Mouse (Mus musculus): ENCODE measurements around the gene Spata45.

DNA sequence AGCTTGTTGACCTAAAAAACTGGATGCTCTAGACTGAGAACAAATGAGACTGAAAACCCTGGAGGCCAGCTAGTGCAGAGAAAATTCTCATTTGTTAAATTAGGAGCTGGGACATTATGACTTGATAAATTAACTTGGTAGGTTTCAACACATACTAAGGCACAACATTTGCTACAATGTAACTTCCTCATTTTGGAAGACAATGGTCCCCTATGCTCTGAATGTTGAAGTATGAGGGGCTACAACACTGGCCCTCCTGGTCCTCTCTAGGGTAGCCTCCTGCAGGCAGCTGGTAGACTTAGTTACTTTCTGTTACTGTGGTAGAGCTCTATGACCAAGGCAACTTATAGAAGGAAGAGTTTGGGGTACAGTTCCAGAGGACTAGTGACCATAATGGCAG, 4.9 kb downstream of the Spata45 start:
- TF ChIP-seq CTCF (conservative IDR thresholded peaks at IDR 0.05 in 1 of 2, IDR thresholded peaks at IDR 0.05 in 1 of 2; ENCODE audit: low read depth in 2 of 2, low read length in 2 of 2) (no peak), MAZ (IDR thresholded peaks at IDR 0.05; ENCODE audit: low read depth, low read length) (no peak), POLR2A (IDR thresholded peaks at IDR 0.05; ENCODE audit: low read depth, low read length) (no peak), SIN3A (IDR thresholded peaks at IDR 0.05; ENCODE audit: low read length) (no peak), TCF12 (IDR thresholded peaks at IDR 0.05; ENCODE audit: low read depth, low read length) (no peak), ZMIZ1 (IDR thresholded peaks at IDR 0.05; ENCODE audit: low read depth, low read length) (no peak), ZNF384 (IDR thresholded peaks at IDR 0.05; ENCODE audit: low read depth, low read length) (no peak), POLR2AphosphoS2 (IDR thresholded peaks at IDR 0.05; ENCODE audit: low read depth, low read length) (no peak), E2F4 (IDR thresholded peaks at IDR 0.05; ENCODE audit: insufficient replicate concordance, low read depth, low read length) (no peak)
